Comparison of ENCODE assay signal across 8 mouse cellular contexts in genomic region chr5:20703304-20703700, GRCm38 (mm10).
A peak's percentile ranks its signal among the peaks of the same experiment; 100 is the strongest.
DNase-seq lines count a peak whose midpoint lies in the region; ATAC-seq and TF ChIP-seq lines count a peak whose summit lies in the region.

No protein-coding gene starts in this region.

- dilution Hi-C loops in CH12.LX (cut with MboI; ENCODE audit: extremely low pct_ligation_motif_present, extremely low pct_unique_long_range_greater_than_20kb, low sequenced_read_pairs): no loop called here

- DNase-seq in heart, postnatal 14 days: no peak
- DNase-seq in CH12.LX (ENCODE audit: extremely low read depth): no peak
- DNase-seq in midbrain, embryonic 10.5 days (ENCODE audit: low spot score): no peak
- DNase-seq in thymus, postnatal 4 days: no peak
- no peak for DNase-seq in gastrocnemius, adult 18-20 months (ENCODE audit: low spot score)

- intact Hi-C loops in heart, postnatal 14 days (cut with DNase I): loop anchor here (2.0 to 5.0 kb wide), 5 partner anchors 64 to 1276 kb away; no protein-coding TSS in a partner anchor

- TF ChIP-seq EP300 in CH12.LX (IDR thresholded peaks at IDR 0.05; ENCODE audit: low read length): no peak; the same call in 1 of the 2 replicates

- H3K79me2 ChIP-seq in CH12.LX (replicated peaks; ENCODE audit: control insufficient read depth, extremely low read depth, insufficient read depth, poor library complexity, severe bottlenecking): no peaks in the 10 kb centered on the region

- no peak for ATAC-seq in heart, embryonic 11.5 days (replicated peaks; ENCODE audit: insufficient number of reproducible peaks, low FRiP score, low TSS enrichment)
- ATAC-seq in forebrain, embryonic 16.5 days: no peak
- ATAC-seq in megakaryocyte-erythroid progenitor cell, adult 5-6 weeks (replicated peaks; ENCODE audit: low FRiP score, low TSS enrichment, poor library complexity, severe bottlenecking): no peak

- TF ChIP-seq CTCF in CH12.LX (conservative IDR thresholded peaks at IDR 0.05 in 1 of 2, IDR thresholded peaks at IDR 0.05 in 1 of 2; ENCODE audit: low read depth in 2 of 2, low read length in 2 of 2): no peak

- no peak overlapping the region for H3K27ac ChIP-seq in heart, embryonic 11.5 days (ENCODE audit: low read depth, low read length)
- no peak overlapping the region for H3K27ac ChIP-seq in CH12.LX (ENCODE audit: insufficient read depth, low read depth)
- no peak overlapping the region; the same call in 1 of the 2 replicates for H3K27ac ChIP-seq in forebrain, embryonic 16.5 days (ENCODE audit: low read length)
- no peak overlapping the region for H3K27ac ChIP-seq in midbrain, embryonic 10.5 days (replicated peaks)

- H3K27me3 ChIP-seq in heart, embryonic 11.5 days (ENCODE audit: control insufficient read depth, insufficient read depth, low read length): no peaks in the 10 kb centered on the region
- no peaks in the 10 kb centered on the region for H3K27me3 ChIP-seq in CH12.LX (replicated peaks)
- no peaks in the 10 kb centered on the region for H3K27me3 ChIP-seq in forebrain, embryonic 16.5 days (replicated peaks; ENCODE audit: control insufficient read depth, insufficient read depth, low read length)
- no peaks in the 10 kb centered on the region for H3K27me3 ChIP-seq in midbrain, embryonic 10.5 days (ENCODE audit: low read depth, poor library complexity, severe bottlenecking)

- no peak overlapping the region for H3K9ac ChIP-seq in heart, embryonic 11.5 days (ENCODE audit: low read depth, low read length)
- peak overlapping the region; percentile 71; the same call in 1 of the 2 replicates for H3K9ac ChIP-seq in CH12.LX (ENCODE audit: insufficient read depth, low read depth)
- peak overlapping the region; percentile 81; the same call in 1 of the 2 replicates for H3K9ac ChIP-seq in forebrain, embryonic 16.5 days (replicated peaks; ENCODE audit: low read depth, low read length)

- no peaks in the 10 kb centered on the region for H3K4me1 ChIP-seq in heart, embryonic 11.5 days (ENCODE audit: control insufficient read depth, insufficient read depth, low read length)
- peaks cover 0 to 21% of the 10 kb centered on the region in 2 experiments; a peak in 2 of 4 replicates for H3K4me1 ChIP-seq in CH12.LX (ENCODE audit: control insufficient read depth in 1 of 2, insufficient read depth in 2 of 2)
- H3K4me1 ChIP-seq in forebrain, embryonic 16.5 days (replicated peaks; ENCODE audit: control insufficient read depth, insufficient read depth, low read length): peaks cover 10% of the 10 kb centered on the region
- peaks cover 16% of the 10 kb centered on the region for H3K4me1 ChIP-seq in midbrain, embryonic 10.5 days

- 0 out of 2 replicates have a peak overlapping the region, but pooled peaks have one; percentile 71 for H3K4me3 ChIP-seq in heart, embryonic 11.5 days (ENCODE audit: low read depth, low read length)
- peak overlapping the region in 2 of 3 experiments; percentile 58 to 73 for H3K4me3 ChIP-seq in CH12.LX (replicated peaks in 1 of 3; ENCODE audit: low read depth in 2 of 3, low read length in 2 of 3, poor library complexity in 1 of 3)
- H3K4me3 ChIP-seq in forebrain, embryonic 16.5 days (replicated peaks; ENCODE audit: low read length): peak overlapping the region; percentile 64
- peak overlapping the region; percentile 76 for H3K4me3 ChIP-seq in midbrain, embryonic 10.5 days

- H3K9me3 ChIP-seq in heart, embryonic 11.5 days (replicated peaks; ENCODE audit: control insufficient read depth, low read length): no peaks in the 10 kb centered on the region
- no peaks in the 10 kb centered on the region for H3K9me3 ChIP-seq in CH12.LX (replicated peaks; ENCODE audit: low read length)
- no peaks in the 10 kb centered on the region for H3K9me3 ChIP-seq in forebrain, embryonic 16.5 days (ENCODE audit: control insufficient read depth, low read length)
- H3K9me3 ChIP-seq in midbrain, embryonic 10.5 days (replicated peaks): no peaks in the 10 kb centered on the region

- in situ Hi-C loops in CH12.LX (cut with MboI; ENCODE audit: low pct_ligation_motif_present, low pct_unique_long_range_greater_than_20kb, low sequenced_read_pairs): no loop called here

- H3K36me3 ChIP-seq in heart, embryonic 11.5 days (ENCODE audit: control insufficient read depth, insufficient read depth, low read length): no peaks in the 10 kb centered on the region
- no peaks in the 10 kb centered on the region for H3K36me3 ChIP-seq in CH12.LX (replicated peaks in 1 of 2; ENCODE audit: control insufficient read depth in 1 of 2, insufficient read depth in 1 of 2, low read length in 1 of 2)
- 0 out of 2 replicates have a peak, but pooled peaks cover 2% of the 10 kb centered on the region for H3K36me3 ChIP-seq in forebrain, embryonic 16.5 days (ENCODE audit: control insufficient read depth, insufficient read depth)
- no peaks in the 10 kb centered on the region for H3K36me3 ChIP-seq in midbrain, embryonic 10.5 days

- WGBS in heart, embryonic 11.5 days (ENCODE audit: insufficient replicate concordance): 61% methylated on average over 5 of the region's 5 CpGs
- WGBS in forebrain, embryonic 16.5 days: 31% methylated on average over 5 of the region's 5 CpGs
- 65% methylated on average over 5 of the region's 5 CpGs for WGBS in midbrain, embryonic 10.5 days

- H3K4me2 ChIP-seq in heart, embryonic 11.5 days: peak overlapping the region; percentile 81
- H3K4me2 ChIP-seq in CH12.LX (ENCODE audit: insufficient read depth, low read depth, poor library complexity, severe bottlenecking): peak overlapping the region; percentile 97
- peak overlapping the region; percentile 62 for H3K4me2 ChIP-seq in forebrain, embryonic 16.5 days (ENCODE audit: low read length)

- no peak for TF ChIP-seq RAD21 in CH12.LX (IDR thresholded peaks at IDR 0.05; ENCODE audit: low read depth, low read length)

- TF ChIP-seq POLR2A in CH12.LX (IDR thresholded peaks at IDR 0.05; ENCODE audit: low read depth, low read length): no peak

TF ChIP-seq in CH12.LX, 34 proteins besides CTCF, POLR2A, EP300 and RAD21:
- TF ChIP-seq POLR2AphosphoS2 (IDR thresholded peaks at IDR 0.05; ENCODE audit: low read depth, low read length): no peak
- TF ChIP-seq JUND (conservative IDR thresholded peaks at IDR 0.05; ENCODE audit: low read depth, low read length): no peak
- TF ChIP-seq IRF4 (IDR thresholded peaks at IDR 0.05; ENCODE audit: low read depth, low read length): no peak
